Mouse (Mus musculus): ENCODE results near the gene Ndufv2. TPM values are rescaled to one million over a fixed set of nuclear protein-coding genes. Genes with fewer than 3 reads are reported as not detected.
A peak's percentile ranks its signal among the peaks of the same experiment; 100 is the strongest.

Ndufv2 gene
- polyA plus RNA-seq, 1 experiment from 2014 or later, result 357 TPM

DNA sequence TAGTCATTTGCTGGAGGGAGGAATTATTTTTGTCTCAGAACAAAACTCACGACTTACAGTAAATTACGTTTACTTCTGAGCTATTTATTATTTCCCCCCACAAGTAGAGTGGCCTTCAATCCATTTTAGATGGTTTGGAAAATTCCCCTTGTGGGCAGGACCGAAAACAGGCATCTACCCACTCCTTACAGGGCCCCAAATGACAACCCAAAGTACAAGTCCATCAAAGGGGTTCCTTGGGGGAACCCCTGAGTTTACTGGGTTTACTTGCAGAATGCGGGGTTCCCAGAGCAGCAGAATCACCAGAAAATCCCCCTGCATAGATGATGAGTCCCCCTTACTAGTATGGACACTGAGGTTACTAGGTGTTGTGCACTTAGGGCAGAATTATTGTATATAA, 10.8 kb upstream of the Ndufv2 start:
- H3K36me3 ChIP-seq (ENCODE audit: control insufficient read depth, insufficient read depth, low read length), result peaks cover 28% of the 10 kb centered on the region
- H3K9me3 ChIP-seq (replicated peaks; ENCODE audit: control insufficient read depth, low read length, poor library complexity, severe bottlenecking), result no peaks in the 10 kb centered on the region
- no peaks in the 10 kb centered on the region for H3K27me3 ChIP-seq (ENCODE audit: control insufficient read depth, insufficient read depth, low read depth, low read length)
- no peak for ATAC-seq
- WGBS, result 54% methylated on average over 4 of the region's 4 CpGs
- H3K9ac ChIP-seq (ENCODE audit: low read depth, low read length), result peak overlapping the region; percentile 80
- peaks cover 16% of the 10 kb centered on the region for H3K4me1 ChIP-seq (ENCODE audit: control insufficient read depth, insufficient read depth, low read length)
- no peak overlapping the region for H3K27ac ChIP-seq (ENCODE audit: low read length)
- peak overlapping the region; percentile 65 for H3K4me3 ChIP-seq (ENCODE audit: low read depth, low read length)
- peak overlapping the region; percentile 76 for H3K4me2 ChIP-seq (ENCODE audit: low read length)

DNA sequence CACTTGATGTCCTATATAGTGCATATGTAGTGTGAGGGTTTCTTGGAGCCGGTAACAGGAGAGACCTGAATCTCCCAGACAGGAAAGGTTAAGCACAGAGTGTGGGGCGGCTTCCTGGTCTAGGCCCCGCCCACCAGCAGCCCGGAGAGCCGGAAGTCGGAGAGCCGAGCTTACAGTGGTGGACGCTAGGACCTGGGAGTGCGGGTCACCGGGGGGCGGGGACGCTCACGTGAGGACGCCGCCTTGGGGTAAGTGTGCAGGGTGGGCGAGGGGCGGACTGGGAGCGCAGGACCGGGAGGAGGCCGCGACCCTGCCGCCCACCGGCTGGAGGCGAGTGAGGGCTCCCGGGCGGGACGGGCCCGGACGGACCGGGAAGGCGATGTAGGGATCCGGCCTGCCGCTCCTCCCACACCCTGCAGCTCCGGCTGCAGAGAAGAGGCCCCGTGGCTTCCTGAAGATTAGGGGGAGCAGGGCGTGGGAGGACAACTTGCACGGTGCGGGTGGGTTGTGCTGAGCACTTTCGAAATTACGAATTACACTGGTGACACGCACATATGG, 10.1 kb upstream of the Ndufv2 start, which contains the start of gene Washc1:
Gene Washc1, plus strand, starts transcription at position 144 of the 558 bp plus-strand sequence.
- Histone ChIP-seq H3K4me3 (ENCODE audit: low read depth, low read length) (peak within 1 kb of the TSS; percentile 65), H3K27ac (ENCODE audit: low read length) (peak within 1 kb of the TSS; percentile 70), H3K27me3 (ENCODE audit: control insufficient read depth, insufficient read depth, low read depth, low read length) (no peaks in the 10 kb centered on the region), H3K4me1 (ENCODE audit: control insufficient read depth, insufficient read depth, low read length) (peaks cover 16% of the 10 kb centered on the region), H3K9ac (ENCODE audit: low read depth, low read length) (peak within 1 kb of the TSS; percentile 80), H3K9me3 (replicated peaks; ENCODE audit: control insufficient read depth, low read length, poor library complexity, severe bottlenecking) (no peaks in the 10 kb centered on the region), H3K4me2 (ENCODE audit: low read length) (peak within 1 kb of the TSS; percentile 76), H3K36me3 (ENCODE audit: control insufficient read depth, insufficient read depth, low read length) (peaks cover 21% of the 10 kb centered on the region)
- ATAC-seq, result peak; percentile 98
- WGBS, result under 1% methylated on average over 33 of the region's 41 CpGs

DNA sequence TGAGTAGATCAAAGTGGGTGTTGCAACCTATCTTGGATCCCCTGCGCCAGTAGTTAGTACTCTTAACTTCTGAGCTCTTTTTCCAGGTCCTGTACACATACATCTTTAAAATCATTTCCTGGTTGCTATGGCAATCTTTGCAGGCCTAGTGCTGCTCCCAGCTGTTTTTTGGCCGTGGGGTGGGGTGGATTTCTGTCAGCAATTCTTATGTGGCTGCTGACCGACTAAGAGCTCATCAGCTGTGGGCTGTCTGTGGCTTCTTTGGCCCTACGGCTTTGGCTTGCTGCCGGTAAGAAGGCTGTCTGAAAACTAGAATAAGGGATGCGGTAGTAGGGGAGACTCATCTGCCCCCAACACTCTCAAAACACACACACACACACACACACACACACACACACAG, 9.4 kb upstream of the Ndufv2 start:
- H3K4me3 ChIP-seq (ENCODE audit: low read depth, low read length), result peak overlapping the region; percentile 65; the same call in 1 of the 2 replicates
- no peaks in the 10 kb centered on the region for H3K9me3 ChIP-seq (replicated peaks; ENCODE audit: control insufficient read depth, low read length, poor library complexity, severe bottlenecking)
- no peaks in the 10 kb centered on the region for H3K27me3 ChIP-seq (ENCODE audit: control insufficient read depth, insufficient read depth, low read depth, low read length)
- peaks cover 16% of the 10 kb centered on the region for H3K4me1 ChIP-seq (ENCODE audit: control insufficient read depth, insufficient read depth, low read length)
- peak overlapping the region; percentile 68 for H3K4me2 ChIP-seq (ENCODE audit: low read length)
- no peak overlapping the region for H3K27ac ChIP-seq (ENCODE audit: low read length)
- H3K36me3 ChIP-seq (ENCODE audit: control insufficient read depth, insufficient read depth, low read length), result peaks cover 13% of the 10 kb centered on the region
- peak overlapping the region; percentile 80; the same call in 1 of the 2 replicates for H3K9ac ChIP-seq (ENCODE audit: low read depth, low read length)
- WGBS, result 50% methylated on average over 6 of the region's 6 CpGs
- peak; percentile 14; the same call in 1 of the 2 replicates for ATAC-seq

DNA sequence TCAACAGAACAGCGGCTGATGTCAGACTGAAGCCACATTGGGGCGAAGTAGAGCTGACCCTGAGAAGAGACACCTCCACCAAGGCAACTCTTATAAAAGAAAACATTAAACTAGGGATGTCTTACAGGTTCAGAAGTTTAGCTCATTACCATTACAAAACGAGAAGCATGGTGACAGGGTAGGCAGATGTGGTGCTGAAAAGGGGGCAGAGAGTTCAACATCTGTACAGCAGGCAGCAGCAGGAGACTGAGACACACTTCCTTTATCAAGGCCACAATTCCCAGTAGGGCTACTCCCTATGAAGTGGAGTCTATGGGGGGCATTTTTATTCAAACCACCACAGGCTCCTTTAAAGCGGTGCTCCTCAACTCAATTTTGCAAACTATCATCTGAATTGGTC, 6.8 kb upstream of the Ndufv2 start:
- no peak overlapping the region for H3K27ac ChIP-seq (ENCODE audit: low read length)
- H3K4me3 ChIP-seq (ENCODE audit: low read depth, low read length), result no peak overlapping the region
- no peaks in the 10 kb centered on the region for H3K27me3 ChIP-seq (ENCODE audit: control insufficient read depth, insufficient read depth, low read depth, low read length)
- H3K9me3 ChIP-seq (replicated peaks; ENCODE audit: control insufficient read depth, low read length, poor library complexity, severe bottlenecking), result no peaks in the 10 kb centered on the region
- 79% methylated on average over 4 of the region's 4 CpGs for WGBS
- no peaks in the 10 kb centered on the region for H3K36me3 ChIP-seq (ENCODE audit: control insufficient read depth, insufficient read depth, low read length)
- ATAC-seq, result no peak
- H3K9ac ChIP-seq (ENCODE audit: low read depth, low read length), result no peak overlapping the region
- no peak overlapping the region for H3K4me2 ChIP-seq (ENCODE audit: low read length)
- H3K4me1 ChIP-seq (ENCODE audit: control insufficient read depth, insufficient read depth, low read length), result peaks cover 16% of the 10 kb centered on the region

DNA sequence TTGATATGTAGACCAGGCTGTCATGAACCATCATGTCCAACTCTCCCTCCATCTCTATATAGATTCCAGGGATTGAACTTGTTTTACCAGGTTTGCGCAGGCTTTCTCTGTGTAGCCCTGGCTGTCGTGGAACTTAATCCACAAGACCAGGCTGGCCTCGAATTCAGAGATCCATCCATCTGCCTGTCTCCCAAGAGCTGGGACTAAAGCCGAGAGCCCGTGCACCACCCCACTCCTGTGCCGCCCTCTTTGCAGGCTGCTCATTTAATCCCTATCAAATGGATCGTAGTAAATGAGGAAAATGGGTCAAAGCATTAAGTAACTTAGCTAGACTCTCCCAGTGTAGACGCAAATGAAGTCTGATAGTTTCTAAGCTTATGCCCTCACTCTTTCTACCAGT, 6.1 kb upstream of the Ndufv2 start:
- 69% methylated on average over 8 of the region's 8 CpGs for WGBS
- Histone ChIP-seq H3K27me3 (ENCODE audit: control insufficient read depth, insufficient read depth, low read depth, low read length) (no peaks in the 10 kb centered on the region), H3K4me1 (ENCODE audit: control insufficient read depth, insufficient read depth, low read length) (peaks cover 10% of the 10 kb centered on the region), H3K36me3 (ENCODE audit: control insufficient read depth, insufficient read depth, low read length) (no peaks in the 10 kb centered on the region), H3K9me3 (replicated peaks; ENCODE audit: control insufficient read depth, low read length, poor library complexity, severe bottlenecking) (no peaks in the 10 kb centered on the region), H3K4me3 (ENCODE audit: low read depth, low read length) (no peak overlapping the region), H3K4me2 (ENCODE audit: low read length) (no peak overlapping the region), H3K9ac (ENCODE audit: low read depth, low read length) (0 out of 2 replicates have a peak overlapping the region, but pooled peaks have one; percentile 20), H3K27ac (ENCODE audit: low read length) (no peak overlapping the region)
- no peak for ATAC-seq

DNA sequence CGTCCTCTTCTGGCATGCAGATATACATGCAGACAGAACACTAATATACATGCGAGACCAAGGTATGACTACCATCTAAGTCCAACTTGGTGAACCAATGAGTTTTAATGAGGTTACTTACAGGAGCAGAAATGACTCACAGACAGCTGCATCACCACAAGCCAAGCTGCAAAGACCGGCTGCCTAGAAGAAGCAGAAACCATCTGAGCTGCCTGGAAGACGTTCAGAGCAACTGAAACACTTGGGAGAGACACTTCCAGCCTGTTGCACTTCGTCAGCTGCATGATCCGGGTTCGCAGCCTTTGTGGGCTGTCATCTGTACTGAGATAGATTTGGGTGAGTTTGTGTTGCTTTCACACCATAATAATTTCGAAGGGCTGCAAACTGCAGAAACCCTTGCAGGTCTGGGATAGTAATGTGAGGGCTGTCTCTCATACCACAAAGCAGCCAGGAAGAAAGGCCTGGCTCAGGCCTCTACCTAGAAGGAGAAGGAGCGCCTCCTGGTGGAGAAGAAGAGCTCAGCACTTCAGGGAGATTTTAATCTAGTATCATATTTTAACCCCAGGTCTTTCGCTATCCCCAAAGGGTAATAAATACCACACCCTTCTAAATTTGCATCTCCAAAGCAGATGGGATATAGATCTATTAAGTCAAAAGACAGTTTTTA, 5.4 kb upstream of the Ndufv2 start:
- H3K4me1 ChIP-seq (ENCODE audit: control insufficient read depth, insufficient read depth, low read length), result peaks cover 6% of the 10 kb centered on the region; the same call in 1 of the 2 replicates

DNA sequence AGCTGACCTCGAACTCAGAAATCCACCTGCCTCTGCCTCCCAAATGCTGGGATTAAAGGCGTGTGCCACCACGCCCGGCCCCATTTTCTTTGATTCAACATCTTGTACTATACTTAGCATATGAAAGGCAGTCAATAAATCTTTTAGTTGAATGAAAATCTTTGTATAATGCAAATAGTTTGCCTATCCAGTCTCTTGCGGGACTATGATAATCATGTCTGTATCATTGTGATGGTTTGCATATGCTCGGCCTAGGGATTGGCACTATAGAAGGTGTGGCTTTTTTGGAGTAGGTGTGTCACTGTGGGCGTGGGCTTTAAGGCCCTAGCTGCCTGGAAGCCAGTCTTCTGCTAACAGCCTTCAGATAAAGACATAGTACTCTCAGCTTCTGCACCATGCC, 2.7 kb upstream of the Ndufv2 start:
- Histone ChIP-seq H3K36me3 (ENCODE audit: control insufficient read depth, insufficient read depth, low read length) (no peaks in the 10 kb centered on the region), H3K27ac (ENCODE audit: low read length) (no peak overlapping the region), H3K9ac (ENCODE audit: low read depth, low read length) (no peak overlapping the region), H3K9me3 (replicated peaks; ENCODE audit: control insufficient read depth, low read length, poor library complexity, severe bottlenecking) (no peaks in the 10 kb centered on the region), H3K4me1 (ENCODE audit: control insufficient read depth, insufficient read depth, low read length) (peaks cover 12% of the 10 kb centered on the region), H3K4me3 (ENCODE audit: low read depth, low read length) (no peak overlapping the region), H3K27me3 (ENCODE audit: control insufficient read depth, insufficient read depth, low read depth, low read length) (no peaks in the 10 kb centered on the region), H3K4me2 (ENCODE audit: low read length) (no peak overlapping the region)
- no peak for ATAC-seq
- WGBS, result 84% methylated on average over 7 of the region's 7 CpGs

More for the DNA sequence above, 5.4 kb upstream of the Ndufv2 start:
- Histone ChIP-seq H3K27me3 (ENCODE audit: control insufficient read depth, insufficient read depth, low read depth, low read length) (no peaks in the 10 kb centered on the region), H3K36me3 (ENCODE audit: control insufficient read depth, insufficient read depth, low read length) (no peaks in the 10 kb centered on the region), H3K27ac (ENCODE audit: low read length) (no peak overlapping the region), H3K9ac (ENCODE audit: low read depth, low read length) (no peak overlapping the region), H3K9me3 (replicated peaks; ENCODE audit: control insufficient read depth, low read length, poor library complexity, severe bottlenecking) (no peaks in the 10 kb centered on the region), H3K4me3 (ENCODE audit: low read depth, low read length) (no peak overlapping the region), H3K4me2 (ENCODE audit: low read length) (no peak overlapping the region)
- WGBS, result 55% methylated on average over 10 of the region's 10 CpGs
- no peak for ATAC-seq

DNA sequence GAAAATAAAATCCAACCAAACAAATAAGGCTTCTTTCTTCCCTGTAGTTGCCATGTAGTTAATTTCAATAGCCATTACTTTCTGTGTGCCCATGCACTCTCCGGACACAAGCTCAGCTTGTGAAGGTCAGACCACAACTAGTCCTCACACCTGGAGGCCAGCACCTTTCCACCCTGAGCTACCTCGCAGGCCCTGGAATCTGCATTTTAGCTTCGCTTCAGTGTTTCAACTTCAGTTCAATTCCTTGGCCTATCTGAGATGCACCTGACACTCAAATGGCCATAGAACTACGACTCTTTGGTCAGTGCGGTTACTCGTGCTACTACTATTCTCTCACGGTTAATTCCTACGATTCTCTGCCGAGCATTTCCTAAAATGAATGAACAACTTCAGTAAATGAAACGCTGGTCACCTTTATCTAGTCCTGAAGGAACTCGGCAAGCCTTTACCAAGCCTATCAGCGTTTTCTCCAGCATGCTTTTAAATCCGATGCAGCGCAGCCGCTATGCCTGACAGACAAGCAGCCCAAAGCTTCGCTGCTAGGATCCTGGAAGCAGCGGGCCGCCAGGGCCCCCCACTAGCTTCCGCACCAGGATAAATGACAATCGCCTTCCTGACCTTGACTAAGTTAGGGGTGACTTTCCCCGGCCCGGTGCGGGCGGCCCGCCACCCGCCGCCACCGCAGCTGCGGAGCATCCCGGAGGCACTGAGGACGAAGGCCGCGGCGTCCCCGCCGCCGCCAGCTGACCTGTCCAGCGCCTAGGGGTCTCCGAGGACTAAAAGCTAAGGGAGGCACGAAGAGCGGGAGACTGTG, 586 bp downstream of the Ndufv2 start:
- H3K4me1 ChIP-seq (ENCODE audit: control insufficient read depth, insufficient read depth, low read length), result peaks cover 12% of the 10 kb centered on the region
- H3K9me3 ChIP-seq (replicated peaks; ENCODE audit: control insufficient read depth, low read length, poor library complexity, severe bottlenecking), result no peaks in the 10 kb centered on the region
- peak overlapping the region; percentile 91 for H3K9ac ChIP-seq (ENCODE audit: low read depth, low read length)
- H3K27me3 ChIP-seq (ENCODE audit: control insufficient read depth, insufficient read depth, low read depth, low read length), result no peaks in the 10 kb centered on the region
- H3K36me3 ChIP-seq (ENCODE audit: control insufficient read depth, insufficient read depth, low read length), result no peaks in the 10 kb centered on the region
- no peak for ATAC-seq
- peak overlapping the region; percentile 95 for H3K27ac ChIP-seq (ENCODE audit: low read length)
- under 1% methylated on average over 36 of the region's 41 CpGs for WGBS
- peak overlapping the region; percentile 74 for H3K4me3 ChIP-seq (ENCODE audit: low read depth, low read length)
- peak overlapping the region; percentile 99 for H3K4me2 ChIP-seq (ENCODE audit: low read length)

Data from midbrain, embryonic 16.5 days (tissue).